Mouse (Mus musculus): ENCODE results near the gene Ermard. TPM values are rescaled to one million over a fixed set of nuclear protein-coding genes. Genes with fewer than 3 reads are reported as not detected.
A peak's percentile ranks its signal among the peaks of the same experiment; 100 is the strongest.
"Not testable (repeated sequence)": the region's sequence is repeated elsewhere in the genome, so short reads cannot be mapped to it uniquely, and the experiment has no call there.

Gene Ermard
- polyA plus RNA-seq, 1 experiment from 2014 or later = 92.2 TPM

DNA sequence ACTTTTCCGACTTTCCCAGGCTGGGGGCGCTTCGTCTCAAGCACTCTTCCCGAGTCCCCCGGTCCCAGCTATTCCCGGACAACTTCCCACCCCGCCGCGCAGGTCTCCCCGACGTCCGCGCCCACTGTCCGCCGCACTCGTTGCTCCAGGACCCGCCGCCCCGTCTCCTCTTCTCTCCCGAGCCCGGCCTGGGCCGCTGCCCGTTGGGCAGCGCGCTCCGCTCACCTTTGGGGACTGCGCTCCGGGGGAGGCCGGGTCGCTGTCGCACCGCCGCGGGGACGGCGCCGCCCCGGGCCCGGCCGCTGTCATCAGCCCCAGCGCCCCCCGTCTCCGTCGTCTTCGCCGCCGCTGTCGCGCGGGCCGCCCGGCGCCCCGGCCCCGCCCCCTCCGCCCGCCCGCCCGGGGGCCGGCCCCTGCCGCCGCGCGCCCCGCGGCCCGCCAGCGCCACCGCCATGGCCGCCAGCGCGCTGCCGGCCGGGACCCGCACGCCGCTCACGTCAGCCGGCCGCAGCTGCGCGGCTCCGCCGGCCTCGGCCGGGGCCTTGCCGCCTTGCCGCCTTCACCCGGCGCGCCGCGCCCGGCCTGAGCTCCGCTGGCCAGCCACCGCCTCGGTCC, 17.0 kb upstream of the Ermard start:
- H3K9me3 ChIP-seq (ENCODE audit: control insufficient read depth, low read length); H3K36me3 ChIP-seq (ENCODE audit: control insufficient read depth, insufficient read depth, low read length); H3K4me2 ChIP-seq (replicated peaks; ENCODE audit: low read depth, low read length); H3K27me3 ChIP-seq (ENCODE audit: control insufficient read depth, insufficient read depth, low read length); H3K4me1 ChIP-seq (replicated peaks; ENCODE audit: control insufficient read depth, insufficient read depth, low read length); H3K4me3 ChIP-seq (ENCODE audit: low read depth, low read length); DNase-seq (ENCODE audit: low spot score); H3K9ac ChIP-seq (ENCODE audit: low read depth, low read length); H3K27ac ChIP-seq (ENCODE audit: low read depth, low read length): not testable (repeated sequence)
- peak; percentile 75 for ATAC-seq (ENCODE audit: low FRiP score)
- WGBS = no CpG with 5 or more reads among the region's 97 CpGs

DNA sequence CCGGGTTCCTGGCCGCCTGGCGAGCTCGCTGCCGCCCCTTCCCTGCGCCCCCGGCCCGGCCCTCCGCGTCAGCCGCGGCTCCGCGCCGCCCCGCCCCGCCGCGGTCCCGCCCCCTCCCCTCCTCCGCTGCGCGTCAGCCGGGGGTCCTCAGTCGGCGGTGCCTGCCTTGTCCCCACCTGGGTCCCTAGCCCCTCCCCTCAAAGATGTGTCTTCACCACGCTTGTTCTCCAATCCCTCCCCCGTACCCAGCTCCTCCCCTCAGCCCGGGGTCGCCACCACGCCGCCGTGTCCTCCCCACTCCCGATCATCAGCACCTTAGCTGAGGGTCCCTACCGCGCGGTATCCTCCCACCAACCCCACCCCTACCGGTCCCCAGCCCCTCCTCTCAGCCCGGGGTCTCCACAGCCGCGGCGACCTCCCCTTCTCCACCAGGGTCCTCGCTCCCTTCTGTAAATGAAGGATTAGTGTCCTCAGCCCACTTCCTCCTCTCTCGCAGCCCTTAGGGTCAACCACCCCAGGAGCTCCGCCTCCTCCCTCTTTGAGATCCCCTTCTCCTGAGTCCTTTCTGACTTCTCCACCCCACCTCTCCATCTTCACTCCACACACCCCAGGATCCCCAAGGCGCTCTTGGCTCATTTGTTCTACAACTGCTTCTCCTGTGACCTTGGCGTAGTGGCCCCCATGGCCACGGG, 16.4 kb upstream of the Ermard start:
- ATAC-seq (ENCODE audit: low FRiP score) = peak; percentile 93

DNA sequence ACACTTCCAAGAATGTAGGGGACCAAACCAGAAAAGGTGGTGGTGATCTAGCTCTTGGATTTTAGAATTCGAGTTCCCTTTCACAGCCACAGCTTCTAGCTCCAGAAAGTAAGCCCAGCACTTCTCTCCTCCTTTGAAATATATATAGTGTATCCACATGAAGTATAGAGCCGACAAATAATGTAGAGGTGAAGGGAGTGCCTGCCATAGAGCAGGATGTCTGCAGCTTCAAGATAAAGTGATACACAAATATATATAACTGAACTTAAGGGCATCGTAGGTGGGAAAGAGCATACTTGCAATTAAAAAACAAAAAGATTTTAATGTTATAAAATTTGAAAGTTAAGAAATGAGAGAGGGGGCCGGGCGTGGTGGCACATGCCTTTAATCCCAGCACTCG, 15.5 kb upstream of the Ermard start:
- not testable (repeated sequence) for H3K36me3 ChIP-seq (ENCODE audit: control insufficient read depth, insufficient read depth, low read length); DNase-seq (ENCODE audit: low spot score); H3K9ac ChIP-seq (ENCODE audit: low read depth, low read length); H3K4me2 ChIP-seq (replicated peaks; ENCODE audit: low read depth, low read length); H3K4me1 ChIP-seq (replicated peaks; ENCODE audit: control insufficient read depth, insufficient read depth, low read length); H3K9me3 ChIP-seq (ENCODE audit: control insufficient read depth, low read length); H3K27ac ChIP-seq (ENCODE audit: low read depth, low read length); H3K27me3 ChIP-seq (ENCODE audit: control insufficient read depth, insufficient read depth, low read length); ATAC-seq (ENCODE audit: low FRiP score); H3K4me3 ChIP-seq (ENCODE audit: low read depth, low read length)
- no CpG with 5 or more reads among the region's 6 CpGs for WGBS

More for the DNA sequence above, 16.4 kb upstream of the Ermard start:
- not testable (repeated sequence) for H3K9ac ChIP-seq (ENCODE audit: low read depth, low read length); H3K36me3 ChIP-seq (ENCODE audit: control insufficient read depth, insufficient read depth, low read length); H3K9me3 ChIP-seq (ENCODE audit: control insufficient read depth, low read length); H3K4me3 ChIP-seq (ENCODE audit: low read depth, low read length); DNase-seq (ENCODE audit: low spot score); H3K4me1 ChIP-seq (replicated peaks; ENCODE audit: control insufficient read depth, insufficient read depth, low read length); H3K4me2 ChIP-seq (replicated peaks; ENCODE audit: low read depth, low read length); H3K27ac ChIP-seq (ENCODE audit: low read depth, low read length); H3K27me3 ChIP-seq (ENCODE audit: control insufficient read depth, insufficient read depth, low read length)
- WGBS = no CpG with 5 or more reads among the region's 48 CpGs

DNA sequence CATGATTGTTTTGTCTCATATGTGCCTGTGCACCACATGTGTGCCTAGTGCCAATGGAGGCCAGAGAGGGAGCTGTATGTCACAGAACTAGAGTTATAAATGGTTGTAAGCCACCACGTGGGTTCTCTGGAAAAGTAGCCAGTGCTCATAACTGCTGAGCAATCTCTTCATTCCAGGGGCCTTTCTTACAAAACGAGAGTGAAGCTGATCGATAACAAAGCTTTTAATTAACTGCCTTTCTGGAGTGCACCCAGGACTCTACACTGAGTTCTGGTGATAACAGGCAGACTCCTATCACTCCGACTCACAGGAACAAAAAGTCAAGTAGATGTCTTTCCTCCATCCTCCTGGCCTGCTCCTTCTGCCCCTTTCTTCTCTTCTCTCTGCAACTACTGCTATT, 9.6 kb upstream of the Ermard start:
- not testable (repeated sequence) for H3K27ac ChIP-seq (ENCODE audit: low read depth, low read length); H3K36me3 ChIP-seq (ENCODE audit: control insufficient read depth, insufficient read depth, low read length); H3K27me3 ChIP-seq (ENCODE audit: control insufficient read depth, insufficient read depth, low read length); H3K9me3 ChIP-seq (ENCODE audit: control insufficient read depth, low read length); H3K4me2 ChIP-seq (replicated peaks; ENCODE audit: low read depth, low read length); H3K4me1 ChIP-seq (replicated peaks; ENCODE audit: control insufficient read depth, insufficient read depth, low read length); ATAC-seq (ENCODE audit: low FRiP score); DNase-seq (ENCODE audit: low spot score); H3K9ac ChIP-seq (ENCODE audit: low read depth, low read length); H3K4me3 ChIP-seq (ENCODE audit: low read depth, low read length)
- no CpG with 5 or more reads among the region's 4 CpGs for WGBS

DNA sequence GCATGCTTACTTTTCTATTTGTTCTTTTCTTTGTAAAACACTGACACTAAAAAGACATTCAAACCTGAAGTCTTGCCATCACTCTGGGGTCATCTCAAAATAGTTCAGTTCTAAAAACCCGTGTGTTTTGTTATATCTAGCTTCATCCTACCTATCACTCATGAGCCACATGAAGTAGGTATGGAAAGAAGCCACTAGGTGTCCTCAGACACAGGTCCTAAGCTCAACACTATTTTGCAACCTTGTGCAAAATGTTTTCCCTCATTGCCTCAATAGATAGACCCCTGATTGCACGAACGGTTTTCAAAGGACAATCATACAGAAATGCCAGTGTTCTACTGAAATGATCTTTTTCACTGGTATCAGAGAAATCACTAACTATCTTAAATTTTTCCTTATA, 553 bp upstream of the Ermard start:
- not testable (repeated sequence) for H3K27ac ChIP-seq (ENCODE audit: low read depth, low read length); H3K9ac ChIP-seq (ENCODE audit: low read depth, low read length); H3K36me3 ChIP-seq (ENCODE audit: control insufficient read depth, insufficient read depth, low read length); H3K27me3 ChIP-seq (ENCODE audit: control insufficient read depth, insufficient read depth, low read length); H3K4me3 ChIP-seq (ENCODE audit: low read depth, low read length); ATAC-seq (ENCODE audit: low FRiP score); H3K4me1 ChIP-seq (replicated peaks; ENCODE audit: control insufficient read depth, insufficient read depth, low read length); H3K4me2 ChIP-seq (replicated peaks; ENCODE audit: low read depth, low read length); DNase-seq (ENCODE audit: low spot score); H3K9me3 ChIP-seq (ENCODE audit: control insufficient read depth, low read length)
- no CpG with 5 or more reads among the region's 3 CpGs for WGBS

DNA sequence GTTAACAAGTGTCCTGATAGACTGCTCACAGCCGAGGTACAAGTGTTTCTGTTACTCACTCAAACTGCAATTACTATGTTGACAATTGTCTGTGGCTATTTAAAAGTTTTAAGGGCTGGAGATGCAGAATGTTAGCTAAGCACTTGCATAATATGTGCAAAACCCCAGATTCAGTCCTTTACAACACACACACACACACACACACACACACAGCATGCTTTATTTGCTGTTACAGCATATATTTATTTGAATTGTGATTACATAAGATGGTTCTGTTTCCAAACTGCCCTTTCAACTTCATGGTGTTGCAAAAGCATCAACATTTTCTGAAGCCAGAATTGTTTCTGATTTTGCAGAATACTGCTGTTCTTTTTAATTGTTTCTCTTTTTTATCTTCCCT, 9.3 kb downstream of the Ermard start:
- H3K4me2 ChIP-seq (replicated peaks; ENCODE audit: low read depth, low read length); H3K9me3 ChIP-seq (ENCODE audit: control insufficient read depth, low read length); H3K27me3 ChIP-seq (ENCODE audit: control insufficient read depth, insufficient read depth, low read length); H3K4me3 ChIP-seq (ENCODE audit: low read depth, low read length); H3K27ac ChIP-seq (ENCODE audit: low read depth, low read length); H3K4me1 ChIP-seq (replicated peaks; ENCODE audit: control insufficient read depth, insufficient read depth, low read length); ATAC-seq (ENCODE audit: low FRiP score); H3K9ac ChIP-seq (ENCODE audit: low read depth, low read length); H3K36me3 ChIP-seq (ENCODE audit: control insufficient read depth, insufficient read depth, low read length); DNase-seq (ENCODE audit: low spot score): not testable (repeated sequence)
- WGBS = no CpG with 5 or more reads among the region's 1 CpGs

DNA sequence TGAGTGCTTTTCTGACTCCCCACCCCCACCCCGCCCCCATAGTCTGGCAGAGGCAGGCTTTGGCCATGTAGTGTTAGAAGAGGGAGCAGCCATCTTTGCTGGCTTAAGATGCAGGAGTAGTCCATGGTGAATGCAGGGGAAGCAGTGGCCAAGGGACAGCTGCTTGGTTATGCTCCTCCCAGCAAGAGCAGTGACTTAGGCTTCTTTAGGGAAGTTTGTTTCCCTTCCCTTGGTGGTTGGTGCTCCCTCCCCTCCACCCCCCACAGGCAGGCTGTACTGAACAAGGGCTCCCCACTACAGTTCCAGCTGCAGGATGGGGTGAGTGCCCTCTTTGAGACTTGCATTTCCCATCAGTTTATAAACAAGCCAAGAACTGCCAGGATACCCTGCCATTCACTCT, 11.8 kb downstream of the Ermard start:
- H3K27me3 ChIP-seq (ENCODE audit: control insufficient read depth, insufficient read depth, low read length) = not testable (repeated sequence)
- WGBS = 60% methylated on average over 1 of the region's 1 CpGs

DNA sequence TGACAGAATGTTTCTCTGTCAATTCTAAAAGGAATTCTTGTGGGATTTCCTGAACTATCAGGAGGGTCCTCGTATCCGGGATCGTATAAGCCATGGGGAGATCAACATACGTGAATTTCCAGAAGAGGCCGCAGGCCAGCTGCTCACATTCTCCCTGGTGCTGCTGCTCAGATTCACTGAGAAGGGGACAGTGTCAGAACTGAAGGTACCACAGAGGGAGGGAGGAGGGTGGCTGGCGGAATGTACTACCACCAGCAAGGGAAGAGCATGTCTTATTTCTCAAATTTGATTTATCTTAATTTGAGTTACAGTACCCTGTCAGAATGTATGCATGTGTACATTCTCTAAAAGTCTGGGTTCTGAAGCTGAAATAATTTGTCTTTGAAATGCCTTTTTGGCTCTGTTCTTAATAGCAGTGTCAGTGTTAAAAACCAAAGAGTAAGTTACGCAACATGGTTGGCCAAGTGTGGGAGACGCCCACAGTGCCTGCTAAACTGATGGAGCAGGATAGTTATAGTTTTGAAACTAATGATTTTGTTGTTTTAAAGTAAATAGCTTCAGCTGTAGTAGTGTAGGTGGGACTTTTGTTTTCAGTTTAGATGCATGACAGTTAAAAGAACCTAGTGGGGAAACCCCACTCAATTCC, 12.3 kb downstream of the Ermard start:
- ATAC-seq (ENCODE audit: low FRiP score); H3K27ac ChIP-seq (ENCODE audit: low read depth, low read length); H3K4me3 ChIP-seq (ENCODE audit: low read depth, low read length); H3K4me1 ChIP-seq (replicated peaks; ENCODE audit: control insufficient read depth, insufficient read depth, low read length); DNase-seq (ENCODE audit: low spot score); H3K27me3 ChIP-seq (ENCODE audit: control insufficient read depth, insufficient read depth, low read length); H3K4me2 ChIP-seq (replicated peaks; ENCODE audit: low read depth, low read length); H3K36me3 ChIP-seq (ENCODE audit: control insufficient read depth, insufficient read depth, low read length); H3K9ac ChIP-seq (ENCODE audit: low read depth, low read length); H3K9me3 ChIP-seq (ENCODE audit: control insufficient read depth, low read length): not testable (repeated sequence)
- 95% methylated on average over 5 of the region's 8 CpGs for WGBS

More for the DNA sequence above, 11.8 kb downstream of the Ermard start:
- DNase-seq (ENCODE audit: low spot score); H3K36me3 ChIP-seq (ENCODE audit: control insufficient read depth, insufficient read depth, low read length); H3K9me3 ChIP-seq (ENCODE audit: control insufficient read depth, low read length); H3K4me2 ChIP-seq (replicated peaks; ENCODE audit: low read depth, low read length); H3K9ac ChIP-seq (ENCODE audit: low read depth, low read length); H3K4me3 ChIP-seq (ENCODE audit: low read depth, low read length); H3K4me1 ChIP-seq (replicated peaks; ENCODE audit: control insufficient read depth, insufficient read depth, low read length); ATAC-seq (ENCODE audit: low FRiP score); H3K27ac ChIP-seq (ENCODE audit: low read depth, low read length): not testable (repeated sequence)

DNA sequence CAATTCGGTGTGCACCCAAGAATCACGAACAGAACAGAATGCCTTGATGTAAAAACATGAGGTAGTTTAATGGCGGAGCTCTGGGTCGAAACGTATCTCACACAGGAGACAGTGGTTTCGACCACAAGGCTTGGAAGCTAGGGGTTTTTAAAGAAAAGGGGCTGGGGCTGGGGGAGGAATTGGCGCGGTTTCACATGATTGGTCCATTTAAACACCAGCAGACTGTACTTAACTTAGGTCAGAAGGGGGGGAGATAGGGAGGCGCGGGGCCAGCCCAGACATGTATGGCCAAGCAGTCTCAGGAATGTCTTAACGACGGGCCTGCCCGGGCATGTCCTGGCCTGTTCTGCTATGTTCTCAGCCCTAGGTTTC, 12.8 kb downstream of the Ermard start:
- H3K9me3 ChIP-seq (ENCODE audit: control insufficient read depth, low read length); H3K9ac ChIP-seq (ENCODE audit: low read depth, low read length); ATAC-seq (ENCODE audit: low FRiP score); DNase-seq (ENCODE audit: low spot score); H3K27me3 ChIP-seq (ENCODE audit: control insufficient read depth, insufficient read depth, low read length); H3K36me3 ChIP-seq (ENCODE audit: control insufficient read depth, insufficient read depth, low read length); H3K4me2 ChIP-seq (replicated peaks; ENCODE audit: low read depth, low read length); H3K4me1 ChIP-seq (replicated peaks; ENCODE audit: control insufficient read depth, insufficient read depth, low read length); H3K4me3 ChIP-seq (ENCODE audit: low read depth, low read length); H3K27ac ChIP-seq (ENCODE audit: low read depth, low read length): not testable (repeated sequence)
- WGBS = 92% methylated on average over 9 of the region's 13 CpGs

Data from hindbrain, embryonic 11.5 days (tissue).